Mouse (Mus musculus) hindbrain, postnatal 0 days (tissue): ENCODE measurements around the gene Ppfibp2. TPM values are rescaled to one million over a fixed set of nuclear protein-coding genes. Genes with fewer than 3 reads are reported as not detected.

Source experiments
- ATAC-seq: fragments of 200-750 bp; cut with Nextera tagmentation; 2 replicates; pipeline ENCODE4 v1.8.0; 2017; ENCODE audit warnings: mild to moderate bottlenecking, moderate TSS enrichment, moderate library complexity
- DNase-seq: peaks from one replicate; pipeline ENCODE4 v3.0.0-alpha.2; 2015; ENCODE audit warnings: low spot score
- H3K27ac ChIP-seq: fragments of 300-500 bp; sonication (generic); 2 replicates; pipeline ENCODE4 v1.5.1; 2014; ENCODE audit warnings: mild to moderate bottlenecking
- H3K27me3 ChIP-seq: fragments of 300-500 bp; sonication (generic); 2 replicates; pipeline ENCODE4 v1.6.1; 2014; ENCODE audit warnings: low read length, mixed read lengths; ENCODE audit not compliant: insufficient read depth
- H3K36me3 ChIP-seq: fragments of 300-500 bp; sonication (generic); 2 replicates; pipeline ENCODE4 v1.6.1; 2014; ENCODE audit warnings: low read length, mixed read lengths; ENCODE audit not compliant: insufficient read depth
- H3K4me1 ChIP-seq: fragments of 300-500 bp; sonication (generic); 2 replicates; pipeline ENCODE4 v1.6.1; 2014; ENCODE audit warnings: antibody characterized with exemption, low read length, mixed read lengths; ENCODE audit not compliant: insufficient read depth
- H3K4me2 ChIP-seq: fragments of 300-500 bp; sonication (generic); 2 replicates; pipeline ENCODE4 v1.6.1; 2014; ENCODE audit warnings: low read depth, mild to moderate bottlenecking, low read length, moderate library complexity, mixed read lengths
- H3K4me3 ChIP-seq: fragments of 300-500 bp; sonication (generic); 2 replicates; pipeline ENCODE4 v1.5.1; 2014; ENCODE audit warnings: low read length
- H3K9ac ChIP-seq: fragments of 300-500 bp; sonication (generic); replicated peaks from 2 replicates; pipeline ENCODE4 v1.6.1; 2014; ENCODE audit warnings: mild to moderate bottlenecking, low read length, moderate library complexity, mixed read lengths
- H3K9me3 ChIP-seq: fragments of 300-500 bp; sonication (generic); 2 replicates; pipeline ENCODE4 v1.6.1; 2016; ENCODE audit warnings: low read length, mixed read lengths
- CTCF ChIP-seq: IDR thresholded peaks from 2 replicates; pipeline ENCODE4 v1.5.1; 2016; ENCODE audit warnings: antibody characterized with exemption, control low read depth, low read depth
- WGBS: fragments of 180-500 bp; shearing (Covaris S2); extraction: QIAGEN DNeasy Blood & Tissue Kit; methylation state at CpG from one replicate; pipeline ENCODE4 v1.1.7; 2014; 5-methylcytosine and 5-hydroxymethylcytosine counted together
- polyA plus RNA-seq: library from polyadenylated mRNA; unstranded; fragments of >200 nt; fragmentation: Nextera tagmentation; extraction: Ambion mirVana; gene quantifications from 2 replicates; pipeline ENCODE4 v1.2.1, GENCODE M21; 2015
- total RNA-seq: library from RNA; depleted of rRNA; stranded (reverse); fragments of >200 nt; gene quantifications from 2 replicates; pipeline ENCODE4 v1.2.3, GENCODE M21; 2014

Gene Ppfibp2
- total and polyA plus RNA-seq, 2 experiments from 2014 or later: 2.3 to 3.4 TPM

- TF ChIP-seq CTCF: no peak
- no peaks in the 10 kb centered on the region for H3K4me1 ChIP-seq
- H3K36me3 ChIP-seq: no peaks in the 10 kb centered on the region
- H3K4me2 ChIP-seq: no peak overlapping the region
- H3K27me3 ChIP-seq: no peaks in the 10 kb centered on the region; the same call in 1 of the 2 replicates
- H3K9ac ChIP-seq: no peak overlapping the region
- H3K9me3 ChIP-seq: no peaks in the 10 kb centered on the region
- ATAC-seq: no peak
- H3K4me3 ChIP-seq: no peak overlapping the region
- H3K27ac ChIP-seq: no peak overlapping the region
- no peak for DNase-seq
- 72% methylated on average over 13 of the region's 13 CpGs for WGBS
These were observed 107.7 kb downstream of the Ppfibp2 start for GRCm38 (mm10) chr7:107702461-107703380.

- Histone ChIP-seq H3K4me1 (peaks cover 5% of the 10 kb centered on the region; the same call in 1 of the 2 replicates), H3K27ac (no peak overlapping the region), H3K4me3 (no peak overlapping the region), H3K4me2 (no peak overlapping the region), H3K9ac (no peak overlapping the region), H3K36me3 (no peaks in the 10 kb centered on the region), H3K27me3 (no peaks in the 10 kb centered on the region), H3K9me3 (no peaks in the 10 kb centered on the region)
- peak; percentile 29 for DNase-seq
- no peak for ATAC-seq
- 40% methylated on average over 5 of the region's 5 CpGs for WGBS
- TF ChIP-seq CTCF: no peak
These were observed 110.9 kb downstream of the Ppfibp2 start for GRCm38 (mm10) chr7:107705941-107706340.

GRCm38 (mm10) chr7:107707650-107708049 is 112.6 kb downstream of the Ppfibp2 start:
- H3K4me1 ChIP-seq: peaks cover 5% of the 10 kb centered on the region; the same call in 1 of the 2 replicates
- DNase-seq (no peak), ATAC-seq (no peak)
- no peak overlapping the region for H3K4me3 ChIP-seq
- no peak for TF ChIP-seq CTCF
- H3K36me3 ChIP-seq: no peaks in the 10 kb centered on the region
- H3K27me3 ChIP-seq: no peaks in the 10 kb centered on the region
- no peak overlapping the region for H3K27ac ChIP-seq
- no peaks in the 10 kb centered on the region for H3K9me3 ChIP-seq
- no peak overlapping the region for H3K9ac ChIP-seq
- WGBS: 48% methylated on average over 9 of the region's 9 CpGs
- no peak overlapping the region for H3K4me2 ChIP-seq

GRCm38 (mm10) chr7:107708491-107709112 is 113.6 kb downstream of the Ppfibp2 start:
- DNase-seq (peak; percentile 83), ATAC-seq (peak; percentile 94)
- under 1% methylated on average over 10 of the region's 10 CpGs for WGBS
- Histone ChIP-seq H3K27me3 (no peaks in the 10 kb centered on the region), H3K27ac (peak overlapping the region; percentile 36; the same call in 1 of the 2 replicates), H3K9me3 (no peaks in the 10 kb centered on the region), H3K4me2 (peak overlapping the region; percentile 51), H3K36me3 (no peaks in the 10 kb centered on the region), H3K9ac (no peak overlapping the region), H3K4me3 (peak overlapping the region; percentile 18; the same call in 1 of the 2 replicates), H3K4me1 (peaks cover 5% of the 10 kb centered on the region; the same call in 1 of the 2 replicates)
- peak; percentile 75 for TF ChIP-seq CTCF

- H3K9me3 ChIP-seq: no peaks in the 10 kb centered on the region
- DNase-seq: peak; percentile 27
- H3K4me1 ChIP-seq: peaks cover 5% of the 10 kb centered on the region; the same call in 1 of the 2 replicates
- H3K27ac ChIP-seq: no peak overlapping the region
- H3K9ac ChIP-seq: no peak overlapping the region
- no peak for TF ChIP-seq CTCF
- H3K27me3 ChIP-seq: no peaks in the 10 kb centered on the region
- no peaks in the 10 kb centered on the region for H3K36me3 ChIP-seq
- no peak overlapping the region for H3K4me2 ChIP-seq
- no peak overlapping the region for H3K4me3 ChIP-seq
- WGBS: 65% methylated on average over 6 of the region's 6 CpGs
- peak; percentile 37 for ATAC-seq
These were observed 117.7 kb downstream of the Ppfibp2 start for GRCm38 (mm10) chr7:107712743-107713142.

GRCm38 (mm10) chr7:107714067-107714466 is 119.1 kb downstream of the Ppfibp2 start:
- Histone ChIP-seq H3K9me3 (no peaks in the 10 kb centered on the region), H3K4me2 (no peak overlapping the region), H3K36me3 (no peaks in the 10 kb centered on the region), H3K9ac (no peak overlapping the region), H3K4me1 (no peaks in the 10 kb centered on the region), H3K27ac (no peak overlapping the region), H3K27me3 (no peaks in the 10 kb centered on the region), H3K4me3 (no peak overlapping the region)
- TF ChIP-seq CTCF: no peak
- WGBS: 83% methylated on average over 5 of the region's 5 CpGs
- no peak for ATAC-seq
- DNase-seq: no peak

GRCm38 (mm10) chr7:107720771-107721170 is 125.8 kb downstream of the Ppfibp2 start:
- H3K4me3 ChIP-seq: no peak overlapping the region
- H3K4me1 ChIP-seq: no peaks in the 10 kb centered on the region
- ATAC-seq: no peak
- H3K9ac ChIP-seq: no peak overlapping the region
- H3K4me2 ChIP-seq: no peak overlapping the region
- no peaks in the 10 kb centered on the region for H3K36me3 ChIP-seq
- H3K27ac ChIP-seq: no peak overlapping the region
- H3K9me3 ChIP-seq: no peaks in the 10 kb centered on the region
- DNase-seq: no peak
- 96% methylated on average over 1 of the region's 1 CpGs for WGBS
- no peak for TF ChIP-seq CTCF
- H3K27me3 ChIP-seq: no peaks in the 10 kb centered on the region
